Mouse (Mus musculus) myocyte (in vitro differentiated cells): ENCODE results near the gene Bmp2k.

Source experiments
- E2F4 ChIP-seq: IDR thresholded peaks from one replicate; pipeline ENCODE4 v1.6.1; 2011; ENCODE audit warnings: mild to moderate bottlenecking, control low read depth, moderate library complexity; ENCODE audit not compliant: insufficient read depth
- USF1 ChIP-seq: IDR thresholded peaks from one replicate; pipeline ENCODE4 v1.6.1; 2011; ENCODE audit warnings: low read depth, mild to moderate bottlenecking, control low read depth, moderate library complexity

GRCm38 (mm10) chr5:96997310-96997801 is at the start of gene Bmp2k:
- TF ChIP-seq USF1 (peak; percentile 95), E2F4 (no peak)
